Mouse (Mus musculus) lung, embryonic 16.5 days (tissue): ENCODE results near the gene Gns. TPM values are rescaled to one million over a fixed set of nuclear protein-coding genes. Genes with fewer than 3 reads are reported as not detected.
A peak's percentile ranks its signal among the peaks of the same experiment; 100 is the strongest.

Source experiments
- ATAC-seq: fragments of 200-750 bp; cut with Nextera tagmentation; 2 replicates; pipeline ENCODE4 v1.8.0; 2017; ENCODE audit warnings: low read depth, mild to moderate bottlenecking, moderate library complexity
- H3K27ac ChIP-seq: fragments of 300-500 bp; sonication (generic); 2 replicates; pipeline ENCODE4 v1.5.1; 2014; ENCODE audit warnings: mild to moderate bottlenecking, control low read depth, low read length
- H3K27me3 ChIP-seq: fragments of 300-500 bp; sonication (generic); 2 replicates; pipeline ENCODE4 v1.6.1; 2014; ENCODE audit warnings: low read depth, low read length, mixed read lengths; ENCODE audit not compliant: control insufficient read depth, insufficient read depth
- H3K36me3 ChIP-seq: fragments of 300-500 bp; sonication (generic); 2 replicates; pipeline ENCODE4 v1.6.1; 2014; ENCODE audit warnings: low read length; ENCODE audit not compliant: control insufficient read depth, insufficient read depth
- H3K4me1 ChIP-seq: fragments of 300-500 bp; sonication (generic); replicated peaks from 2 replicates; pipeline ENCODE4 v1.6.1; 2014; ENCODE audit warnings: low read length, mixed read lengths; ENCODE audit not compliant: control insufficient read depth, insufficient read depth
- H3K4me2 ChIP-seq: fragments of 300-500 bp; sonication (generic); 2 replicates; pipeline ENCODE4 v1.6.1; 2014; ENCODE audit warnings: low read depth, low read length, control low read depth
- H3K4me3 ChIP-seq: fragments of 300-500 bp; sonication (generic); 2 replicates; pipeline ENCODE4 v1.5.1; 2014; ENCODE audit warnings: mild to moderate bottlenecking, low read length, control low read depth
- H3K9ac ChIP-seq: fragments of 300-500 bp; sonication (generic); 2 replicates; pipeline ENCODE4 v1.6.1; 2014; ENCODE audit warnings: low read length, control low read depth
- H3K9me3 ChIP-seq: fragments of 300-500 bp; sonication (generic); 2 replicates; pipeline ENCODE4 v1.6.1; 2016; ENCODE audit warnings: low read length; ENCODE audit not compliant: control insufficient read depth
- WGBS: fragments of 180-500 bp; shearing (Covaris S2); extraction: QIAGEN DNeasy Blood & Tissue Kit; methylation state at CpG from one replicate; pipeline ENCODE4 v1.1.7; 2014; 5-methylcytosine and 5-hydroxymethylcytosine counted together
- polyA plus RNA-seq: library from polyadenylated mRNA; unstranded; fragments of >200 nt; fragmentation: Nextera tagmentation; extraction: Ambion mirVana; gene quantifications from 2 replicates; pipeline ENCODE4 v1.2.1, GENCODE M21; 2015

Gene Gns
- polyA plus RNA-seq, 1 experiment from 2014 or later, result 38.2 TPM

DNA sequence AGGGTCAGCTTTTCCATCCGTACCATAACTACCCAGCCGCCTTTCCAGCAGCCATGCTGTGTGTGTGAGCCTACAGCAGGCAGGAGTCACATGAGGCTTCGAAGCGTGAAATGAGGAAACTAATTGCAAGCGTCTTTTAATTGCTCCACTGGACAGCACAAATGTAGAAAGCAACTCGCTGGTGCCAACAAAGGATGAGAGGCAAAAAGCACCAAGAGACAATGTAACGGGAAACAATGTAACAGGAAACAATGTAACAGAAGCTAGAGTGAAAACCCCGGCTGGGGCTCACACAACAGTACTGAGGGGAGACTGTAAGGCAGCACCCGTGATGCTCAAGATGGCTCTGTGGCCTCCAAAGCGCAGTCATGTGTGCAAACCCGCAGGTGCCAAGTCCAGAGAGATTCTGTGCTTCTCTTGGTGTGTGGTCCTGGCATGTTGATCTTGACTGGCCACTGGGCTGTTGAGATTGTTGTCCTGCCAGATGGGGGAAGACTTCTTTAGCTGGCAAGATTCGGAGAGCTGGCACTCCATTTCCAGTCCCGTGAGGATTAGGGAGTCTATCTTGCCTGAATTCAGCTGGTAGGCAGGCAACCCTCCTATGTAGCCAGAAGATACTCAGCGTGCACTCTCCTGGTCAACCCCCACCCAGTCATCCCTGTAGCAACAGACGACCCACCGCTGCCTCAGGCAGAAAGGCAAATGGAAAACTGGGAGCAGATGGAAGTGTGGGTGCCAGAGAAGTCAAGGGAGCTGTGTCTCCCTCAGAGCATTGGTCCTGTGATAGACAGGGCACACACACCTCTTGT lies 58.9 kb downstream of the Gns start:
- no peak overlapping the region for H3K9ac ChIP-seq
- H3K4me3 ChIP-seq, result no peak overlapping the region
- H3K4me1 ChIP-seq, result peaks cover 76% of the 10 kb centered on the region
- 65% methylated on average over 16 of the region's 16 CpGs for WGBS
- no peak for ATAC-seq
- H3K4me2 ChIP-seq, result no peak overlapping the region
- H3K27ac ChIP-seq, result peak overlapping the region; percentile 3; the same call in 1 of the 2 replicates
- H3K36me3 ChIP-seq, result no peaks in the 10 kb centered on the region
- H3K9me3 ChIP-seq, result no peaks in the 10 kb centered on the region
- H3K27me3 ChIP-seq, result no peaks in the 10 kb centered on the region

DNA sequence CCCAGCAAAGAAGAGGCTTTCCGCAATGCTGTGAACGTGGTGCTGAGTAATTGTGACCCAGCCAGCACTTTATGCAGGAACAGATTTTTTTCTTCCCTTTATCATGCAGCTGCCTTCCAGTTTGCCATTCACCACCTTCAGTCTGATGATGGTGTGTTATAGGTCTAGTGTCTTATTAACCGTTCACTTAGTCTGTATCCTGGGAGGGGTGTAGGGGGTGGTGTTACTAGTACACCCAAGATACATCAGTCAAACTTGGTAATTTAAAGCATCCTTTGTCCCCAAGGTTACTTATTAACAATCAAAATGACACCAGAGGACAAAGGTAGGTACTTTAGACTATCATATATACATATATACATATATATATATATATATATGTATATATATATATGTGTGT lies 59.6 kb downstream of the Gns start:
- H3K9ac ChIP-seq, result no peak overlapping the region
- H3K27me3 ChIP-seq, result no peaks in the 10 kb centered on the region
- no peaks in the 10 kb centered on the region for H3K36me3 ChIP-seq
- H3K27ac ChIP-seq, result no peak overlapping the region
- WGBS, result 73% methylated on average over 3 of the region's 3 CpGs
- no peaks in the 10 kb centered on the region for H3K9me3 ChIP-seq
- H3K4me1 ChIP-seq, result peaks cover 80% of the 10 kb centered on the region
- ATAC-seq, result no peak
- no peak overlapping the region for H3K4me3 ChIP-seq
- H3K4me2 ChIP-seq, result no peak overlapping the region

DNA sequence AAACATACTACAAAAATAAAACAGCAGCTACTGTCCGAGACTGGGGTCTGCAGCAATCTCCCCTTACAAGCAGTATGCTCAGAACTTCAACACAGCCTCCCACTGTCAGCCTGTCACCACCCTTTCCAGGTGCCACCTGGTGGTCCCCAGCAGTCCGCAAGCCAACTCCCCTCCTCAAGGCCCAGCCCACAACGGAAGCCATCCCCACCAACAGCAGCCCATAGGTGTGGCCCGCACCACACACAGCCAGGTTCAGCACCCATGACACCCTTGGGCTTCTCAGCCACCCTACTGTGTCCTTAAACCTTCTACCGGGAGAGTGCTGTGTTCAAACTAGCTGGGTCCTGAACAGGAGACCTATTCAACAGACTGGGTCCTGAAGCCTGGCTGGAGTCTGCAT lies 60.2 kb downstream of the Gns start:
- no peak for ATAC-seq
- Histone ChIP-seq H3K27ac (no peak overlapping the region), H3K9ac (no peak overlapping the region), H3K4me2 (no peak overlapping the region), H3K9me3 (no peaks in the 10 kb centered on the region), H3K36me3 (no peaks in the 10 kb centered on the region), H3K27me3 (no peaks in the 10 kb centered on the region), H3K4me1 (peaks cover 80% of the 10 kb centered on the region), H3K4me3 (no peak overlapping the region)
- 83% methylated on average over 5 of the region's 5 CpGs for WGBS

DNA sequence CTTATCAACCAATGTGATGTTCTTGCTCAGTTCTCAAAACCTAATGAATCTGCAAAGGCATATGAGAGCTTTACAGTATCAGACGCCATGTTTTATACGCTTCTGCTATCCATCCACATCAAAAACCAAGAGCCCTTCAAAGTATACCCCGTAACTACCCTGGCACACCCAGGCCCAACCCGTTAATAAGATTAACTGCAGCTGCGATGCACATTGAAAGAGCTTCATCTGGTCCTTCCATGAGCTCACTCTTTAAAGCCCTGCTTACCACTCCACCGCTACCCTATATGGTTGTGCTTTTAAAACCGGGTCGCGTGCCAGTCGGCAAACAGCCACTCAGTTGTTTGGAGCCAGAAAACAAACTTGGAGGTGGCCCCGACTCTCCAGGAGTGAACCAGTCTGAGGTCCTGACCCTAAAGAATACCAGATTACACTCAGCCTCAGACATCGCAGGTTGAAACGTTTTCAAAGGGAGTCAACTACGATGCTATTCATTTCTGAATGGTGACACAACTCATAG lies 60.7 kb downstream of the Gns start:
- no peaks in the 10 kb centered on the region for H3K9me3 ChIP-seq

DNA sequence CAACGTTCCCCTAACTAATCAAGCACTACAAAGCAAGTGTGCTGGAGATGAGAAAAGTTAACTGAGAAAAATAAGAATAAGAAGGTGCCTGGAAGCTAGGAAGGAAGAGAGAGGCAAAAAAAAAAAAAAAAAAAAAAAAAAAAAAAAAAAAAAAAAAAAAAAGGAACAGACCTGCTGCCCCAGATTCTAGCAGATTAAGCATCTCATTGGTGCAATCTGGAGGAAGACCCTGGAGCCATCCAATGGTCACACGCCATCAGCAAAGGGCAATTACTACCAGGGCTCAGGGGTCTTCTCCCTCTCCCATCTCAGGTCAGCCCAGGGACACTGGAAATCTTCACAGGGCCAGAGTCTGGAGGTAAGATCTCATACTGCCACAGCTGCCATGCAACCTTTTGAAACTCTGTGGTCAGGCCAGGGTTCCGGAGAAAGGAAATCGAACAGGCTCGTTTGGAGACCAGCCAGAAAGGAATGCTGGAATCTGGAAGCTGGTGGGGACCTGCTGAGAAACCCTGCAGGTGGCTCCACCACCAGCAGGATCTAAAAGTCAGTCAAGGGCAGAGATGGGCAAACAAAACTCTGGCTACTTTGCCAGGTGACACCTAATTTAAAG lies 61.7 kb downstream of the Gns start:
- H3K27ac ChIP-seq, result peak overlapping the region; percentile 98
- WGBS, result 23% methylated on average over 5 of the region's 5 CpGs
- ATAC-seq, result no peak
- peaks cover 81% of the 10 kb centered on the region for H3K4me1 ChIP-seq
- no peak overlapping the region for H3K9ac ChIP-seq
- H3K4me2 ChIP-seq, result no peak overlapping the region
- no peaks in the 10 kb centered on the region for H3K9me3 ChIP-seq
- H3K4me3 ChIP-seq, result no peak overlapping the region
- no peaks in the 10 kb centered on the region for H3K27me3 ChIP-seq
- H3K36me3 ChIP-seq, result no peaks in the 10 kb centered on the region

More for the DNA sequence above, 60.7 kb downstream of the Gns start:
- H3K27me3 ChIP-seq, result no peaks in the 10 kb centered on the region
- H3K36me3 ChIP-seq, result no peaks in the 10 kb centered on the region
- no peak overlapping the region for H3K4me3 ChIP-seq
- WGBS, result 62% methylated on average over 14 of the region's 14 CpGs
- no peak overlapping the region for H3K4me2 ChIP-seq
- peaks cover 80% of the 10 kb centered on the region for H3K4me1 ChIP-seq
- H3K9ac ChIP-seq, result no peak overlapping the region
- H3K27ac ChIP-seq, result peak overlapping the region; percentile 72
- no peak for ATAC-seq

DNA sequence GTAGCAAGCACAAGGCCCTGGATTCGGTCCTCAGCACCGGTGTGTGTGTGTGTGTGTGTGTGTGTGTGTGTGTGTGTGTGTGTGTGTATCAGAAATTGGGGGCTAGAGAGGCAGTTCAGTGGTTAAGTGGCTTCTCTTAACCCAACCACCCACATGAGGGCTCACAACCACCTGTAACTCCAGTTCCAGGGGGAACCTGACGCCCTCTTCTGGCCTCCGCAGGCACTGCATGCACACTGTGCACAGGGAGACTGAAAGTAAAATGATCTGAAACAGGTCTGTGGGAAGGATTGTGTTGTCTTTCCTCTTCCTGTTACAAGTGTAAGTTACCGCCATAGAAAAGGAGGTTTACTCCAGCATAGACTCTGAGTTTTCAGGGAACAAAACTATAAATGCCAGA lies 62.2 kb downstream of the Gns start:
- Histone ChIP-seq H3K9ac (no peak overlapping the region), H3K9me3 (no peaks in the 10 kb centered on the region), H3K27me3 (no peaks in the 10 kb centered on the region), H3K27ac (peak overlapping the region; percentile 98), H3K4me3 (no peak overlapping the region), H3K4me2 (no peak overlapping the region), H3K36me3 (no peaks in the 10 kb centered on the region), H3K4me1 (peaks cover 84% of the 10 kb centered on the region)
- no peak for ATAC-seq
- 48% methylated on average over 5 of the region's 5 CpGs for WGBS

DNA sequence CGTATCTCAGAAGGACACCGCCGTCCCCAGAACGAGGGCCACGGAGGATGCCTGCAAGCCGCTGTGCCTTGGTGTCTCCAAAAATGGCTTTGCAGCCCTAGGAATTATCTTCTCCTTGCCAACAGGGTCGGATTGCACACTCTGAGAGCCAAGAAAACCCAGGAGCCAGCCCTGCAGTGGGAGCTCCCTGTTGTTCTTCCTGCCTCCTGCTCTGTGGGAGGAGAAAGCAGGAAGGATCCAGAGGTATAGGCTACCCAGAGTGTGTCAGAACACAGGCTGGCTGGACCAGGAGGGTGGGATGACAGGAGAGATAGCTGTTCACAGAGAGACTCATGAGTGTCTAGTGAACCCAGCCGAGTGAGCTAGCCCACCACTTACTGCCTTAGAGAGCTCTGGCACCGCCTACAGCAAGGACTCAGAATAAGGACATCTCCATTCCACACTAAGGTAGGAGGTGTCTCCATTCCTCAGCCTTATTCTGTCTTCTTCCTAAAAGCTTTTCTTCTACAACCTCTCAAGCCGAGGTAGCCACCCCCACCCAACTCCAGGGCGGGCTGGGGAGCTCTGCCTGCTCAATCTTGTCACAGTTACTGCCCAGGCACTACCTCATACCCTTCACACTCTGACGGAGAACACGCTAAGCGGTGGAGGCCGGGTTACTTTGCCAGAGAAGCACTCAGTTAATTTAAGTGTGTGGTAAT lies 63.3 kb downstream of the Gns start:
- Histone ChIP-seq H3K36me3 (no peaks in the 10 kb centered on the region), H3K27ac (peak overlapping the region; percentile 98), H3K9me3 (no peaks in the 10 kb centered on the region), H3K27me3 (no peaks in the 10 kb centered on the region), H3K4me2 (no peak overlapping the region), H3K4me1 (peaks cover 90% of the 10 kb centered on the region), H3K4me3 (no peak overlapping the region), H3K9ac (no peak overlapping the region)
- WGBS, result 60% methylated on average over 15 of the region's 15 CpGs
- ATAC-seq, result no peak

DNA sequence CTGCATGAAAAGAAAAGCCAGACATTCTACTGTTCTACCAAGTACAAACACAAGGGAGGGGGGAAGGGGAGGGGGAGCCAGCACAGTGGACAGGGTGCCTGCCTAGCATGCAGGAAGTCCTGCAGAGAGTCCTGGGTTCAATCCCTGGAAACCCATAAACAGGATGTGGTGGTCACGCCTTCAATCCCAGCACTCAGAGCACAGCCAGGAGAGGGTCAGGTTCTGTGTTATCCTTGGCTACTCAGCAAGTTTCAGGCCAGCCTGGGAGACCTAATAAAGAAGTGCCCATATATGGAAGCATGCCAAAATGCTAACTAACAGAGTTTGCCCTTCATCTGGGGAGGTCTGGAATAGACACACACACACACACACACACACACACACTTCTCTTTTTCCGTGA lies 64.2 kb downstream of the Gns start:
- 5% methylated on average over 2 of the region's 2 CpGs for WGBS
- peak; percentile 66 for ATAC-seq
- H3K9ac ChIP-seq, result peak overlapping the region; percentile 20; the same call in 1 of the 2 replicates
- no peak overlapping the region for H3K4me3 ChIP-seq
- H3K4me1 ChIP-seq, result peaks cover 89% of the 10 kb centered on the region
- no peaks in the 10 kb centered on the region for H3K36me3 ChIP-seq
- H3K27me3 ChIP-seq, result no peaks in the 10 kb centered on the region
- H3K27ac ChIP-seq, result peak overlapping the region; percentile 98
- no peaks in the 10 kb centered on the region for H3K9me3 ChIP-seq
- peak overlapping the region; percentile 48 for H3K4me2 ChIP-seq

DNA sequence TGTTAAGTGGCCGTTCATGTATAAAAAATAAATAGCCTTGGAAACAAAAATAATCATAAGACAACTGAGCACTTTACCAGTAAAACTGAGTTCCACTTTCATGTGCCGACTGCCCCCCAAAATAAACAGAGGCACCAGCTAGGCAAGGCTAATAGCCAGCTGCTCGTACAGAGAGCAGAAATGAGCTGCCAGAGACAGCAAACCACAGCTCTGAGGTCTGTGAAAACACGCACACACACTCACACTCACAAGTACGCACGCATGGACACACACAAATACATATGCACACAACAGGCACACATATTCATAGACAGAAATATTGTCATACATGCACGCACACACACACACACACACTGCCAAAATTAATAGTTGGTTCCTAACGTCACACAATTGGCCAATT lies 64.7 kb downstream of the Gns start:
- H3K9me3 ChIP-seq, result no peaks in the 10 kb centered on the region
- peak; percentile 12; the same call in 1 of the 2 replicates for ATAC-seq
- H3K4me2 ChIP-seq, result peak overlapping the region; percentile 48
- peaks cover 91% of the 10 kb centered on the region for H3K4me1 ChIP-seq
- H3K9ac ChIP-seq, result peak overlapping the region; percentile 23
- H3K27me3 ChIP-seq, result no peaks in the 10 kb centered on the region
- H3K36me3 ChIP-seq, result no peaks in the 10 kb centered on the region
- H3K27ac ChIP-seq, result peak overlapping the region; percentile 98
- H3K4me3 ChIP-seq, result peak overlapping the region; percentile 2; the same call in 1 of the 2 replicates
- 5% methylated on average over 8 of the region's 8 CpGs for WGBS
